Mouse (Mus musculus) frontal cortex, postnatal 36 days (tissue): Measurements from ENCODE around the gene Dhrs4.
A peak's percentile ranks its signal among the peaks of the same experiment; 100 is the strongest.

Source experiments
- DNase-seq, 2 experiments: peaks; one replicate each; pipeline ENCODE4 v3.0.0; 2022; ENCODE audit warnings: low spot score in 2 of 2

Dhrs4 gene

GRCm38 (mm10) chr14:55478651-55479599 is at the start of gene Dhrs4:
TSS of gene Dhrs4 (plus strand) at chr14:55478758.
- peak; percentile 76 to 78 for DNase-seq

GRCm38 (mm10) chr14:55430255-55430654 is 48.3 kb upstream of the Dhrs4 start:
- DNase-seq = no peak

GRCm38 (mm10) chr14:55433052-55433451 is 45.5 kb upstream of the Dhrs4 start:
- no peak for DNase-seq

- no peak for DNase-seq
These were observed 43.7 kb upstream of the Dhrs4 start for GRCm38 (mm10) chr14:55434825-55435224.

DNA sequence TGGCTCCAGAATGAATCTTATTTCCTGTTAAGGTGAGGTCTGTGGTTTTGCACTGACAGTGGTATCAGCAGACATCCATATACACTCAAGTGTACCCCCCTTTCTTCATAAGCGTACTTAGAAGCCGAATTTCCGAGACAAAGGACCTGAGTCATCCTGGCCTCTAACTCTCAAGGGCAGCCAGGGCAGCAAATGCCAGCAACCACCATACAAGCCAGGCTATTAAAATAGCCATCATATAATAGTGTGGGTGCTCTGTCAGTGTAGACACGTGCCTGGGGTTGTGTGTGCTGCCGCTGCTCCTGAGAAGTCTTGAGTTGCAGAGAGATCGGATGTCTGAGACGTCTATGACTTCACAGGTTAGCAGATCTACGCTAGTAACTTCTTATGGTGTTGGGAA is 41.4 kb upstream of the Dhrs4 start:
- no peak for DNase-seq

GRCm38 (mm10) chr14:55438193-55438784 is 40.3 kb upstream of the Dhrs4 start:
- DNase-seq = peak; percentile 35 to 47

GRCm38 (mm10) chr14:55457693-55458092 is 20.9 kb upstream of the Dhrs4 start:
- DNase-seq = no peak

DNA sequence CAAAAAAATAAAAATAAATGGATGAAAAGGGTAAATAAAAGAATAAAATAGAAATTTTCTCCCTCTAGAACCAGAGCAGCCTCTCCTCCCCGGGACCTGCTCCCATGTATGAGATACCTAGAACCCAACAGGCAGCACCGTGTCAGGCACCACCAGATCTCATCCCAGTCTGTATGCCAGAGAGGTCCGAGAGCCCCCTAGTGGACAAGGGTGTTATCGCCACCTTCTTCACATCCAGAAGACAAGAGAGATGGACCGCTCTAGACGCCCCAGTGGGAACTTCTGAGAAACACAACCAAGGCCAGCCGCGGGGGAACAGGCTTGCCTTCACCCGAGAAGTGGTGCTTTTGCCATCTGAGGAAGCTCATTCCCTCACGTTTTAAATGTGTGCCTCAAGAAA is 20.3 kb upstream of the Dhrs4 start:
- DNase-seq = peak; percentile 61 to 62

GRCm38 (mm10) chr14:55458761-55459160 is 19.8 kb upstream of the Dhrs4 start:
- DNase-seq = no peak

GRCm38 (mm10) chr14:55459796-55460195 is 18.8 kb upstream of the Dhrs4 start:
- DNase-seq = no peak

DNA sequence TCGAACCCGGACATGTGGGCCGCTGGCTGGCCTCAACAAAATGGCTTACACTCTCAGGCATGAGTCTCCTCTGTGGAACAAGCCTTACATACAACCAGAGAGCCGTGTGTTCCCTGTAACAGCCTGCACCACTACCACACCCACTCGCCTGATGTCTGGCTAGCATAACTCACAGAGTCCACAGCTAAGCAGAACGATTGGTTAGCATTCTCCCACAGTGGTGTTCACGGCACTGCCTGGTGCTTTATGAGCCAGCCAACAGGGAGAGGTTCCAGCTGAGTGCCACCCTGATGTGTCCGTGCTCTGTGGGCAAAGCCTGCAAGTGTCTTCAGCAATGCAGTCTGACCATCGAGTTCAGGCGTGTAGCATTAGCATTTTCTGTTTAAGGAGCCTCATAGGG is 18.3 kb upstream of the Dhrs4 start:
- DNase-seq = peak; percentile 30 to 45

DNA sequence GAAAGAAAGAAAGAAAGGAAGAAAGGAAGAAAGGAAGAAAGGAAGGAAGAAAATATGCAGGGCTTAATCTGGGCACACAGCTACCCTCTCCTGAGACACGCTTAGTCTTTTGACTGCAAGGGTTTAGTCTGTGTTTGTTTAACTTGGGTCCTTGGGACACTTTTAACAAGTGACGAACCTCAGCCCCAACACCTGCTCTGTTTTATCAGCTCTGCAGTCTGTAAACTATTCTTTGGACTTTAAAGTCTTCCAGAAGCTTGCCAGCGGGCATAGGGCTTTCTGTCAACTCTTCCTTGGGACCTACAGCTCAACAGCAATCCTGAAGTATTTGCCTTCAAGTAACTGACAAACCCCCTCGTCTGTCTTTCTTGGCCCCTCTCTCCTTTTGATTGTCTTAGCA is 16.8 kb upstream of the Dhrs4 start:
- DNase-seq = no peak

GRCm38 (mm10) chr14:55466481-55466880 is 12.1 kb upstream of the Dhrs4 start:
- DNase-seq = no peak

- no peak for DNase-seq
These were observed 11.4 kb upstream of the Dhrs4 start for GRCm38 (mm10) chr14:55467108-55467507.

- DNase-seq = no peak
These were observed 10.2 kb upstream of the Dhrs4 start for GRCm38 (mm10) chr14:55468301-55468741.

DNA sequence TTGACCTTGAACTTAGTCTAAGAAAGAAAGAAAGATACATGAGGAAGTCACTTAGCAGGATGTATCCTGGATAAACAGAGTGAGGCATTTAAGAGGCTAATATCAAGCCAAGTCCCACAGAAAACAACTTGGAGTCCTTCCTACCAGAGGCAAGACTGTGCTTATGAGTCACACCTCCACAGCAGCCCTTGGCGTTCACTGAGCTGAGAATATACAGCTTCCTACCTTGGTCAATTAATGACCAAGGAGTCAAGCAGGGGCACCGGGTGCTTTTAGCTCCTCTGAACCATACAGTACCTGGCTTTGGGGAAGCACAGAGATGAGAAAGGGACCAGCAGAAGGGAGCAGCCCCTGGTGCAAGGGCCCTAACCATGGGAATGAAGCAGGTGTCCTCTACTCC is 9.5 kb upstream of the Dhrs4 start:
- DNase-seq = no peak

DNA sequence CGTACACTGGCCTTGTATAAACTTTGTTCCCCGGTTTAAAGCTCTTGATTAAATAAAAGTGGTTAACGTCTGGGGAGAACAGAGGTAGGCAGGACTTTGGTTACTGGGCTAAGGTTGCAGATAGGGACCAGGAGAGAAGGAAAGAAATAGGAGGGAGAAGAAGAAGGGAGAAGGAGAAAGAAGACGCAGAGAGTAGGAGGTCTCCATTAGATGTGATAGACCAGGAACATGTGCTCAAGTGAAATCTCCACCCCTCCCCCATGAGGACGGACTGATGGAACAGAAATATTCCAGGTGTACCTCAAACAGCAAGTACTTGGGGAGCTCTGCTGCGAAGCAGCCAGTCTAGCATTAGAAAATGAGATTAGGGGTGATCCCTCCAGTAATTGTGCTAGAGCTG is 8.7 kb upstream of the Dhrs4 start:
- no peak for DNase-seq

DNA sequence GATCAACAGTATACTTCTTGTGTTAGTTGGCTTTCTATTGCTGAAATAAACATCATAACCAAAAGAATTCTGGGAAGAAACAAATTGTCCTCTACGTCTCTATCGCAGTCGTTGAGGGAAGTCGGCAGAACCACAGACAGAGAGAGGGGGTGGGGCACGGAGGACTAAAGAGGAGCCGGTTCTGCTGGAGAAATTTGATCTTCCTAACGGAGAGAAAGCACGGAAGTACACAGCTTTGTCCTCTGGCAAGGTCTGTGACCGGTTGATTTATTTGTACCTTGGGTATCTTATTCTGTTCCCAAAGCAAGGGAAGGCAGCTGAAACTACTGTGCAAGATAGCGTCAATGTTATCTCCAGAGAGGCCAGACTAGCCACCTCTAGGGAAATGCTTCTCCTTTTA is 7.8 kb upstream of the Dhrs4 start:
- no peak for DNase-seq

GRCm38 (mm10) chr14:55475654-55476053 is 2.9 kb upstream of the Dhrs4 start:
- DNase-seq = no peak

GRCm38 (mm10) chr14:55477421-55477820 is 1.1 kb upstream of the Dhrs4 start:
- no peak for DNase-seq

DNA sequence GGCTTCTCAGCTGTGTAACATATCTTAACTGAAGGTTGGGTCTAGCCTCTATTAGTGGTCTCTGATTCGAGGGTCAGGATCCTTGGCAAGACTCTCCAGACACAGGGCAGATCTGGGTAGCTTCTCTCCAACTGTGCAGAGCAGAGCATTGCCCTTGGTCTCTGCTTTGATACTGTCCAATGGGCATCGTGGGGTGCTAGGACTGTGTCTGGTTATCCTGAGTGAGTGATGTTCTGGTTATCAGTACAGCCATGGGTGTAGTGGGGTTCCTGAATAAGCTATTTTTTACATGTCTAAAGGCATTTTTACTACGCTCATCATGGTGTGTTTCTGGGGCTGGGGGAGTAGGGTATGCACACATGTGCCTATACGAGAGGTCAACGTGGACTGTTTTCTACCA is 729 bp upstream of the Dhrs4 start:
- no peak for DNase-seq

DNA sequence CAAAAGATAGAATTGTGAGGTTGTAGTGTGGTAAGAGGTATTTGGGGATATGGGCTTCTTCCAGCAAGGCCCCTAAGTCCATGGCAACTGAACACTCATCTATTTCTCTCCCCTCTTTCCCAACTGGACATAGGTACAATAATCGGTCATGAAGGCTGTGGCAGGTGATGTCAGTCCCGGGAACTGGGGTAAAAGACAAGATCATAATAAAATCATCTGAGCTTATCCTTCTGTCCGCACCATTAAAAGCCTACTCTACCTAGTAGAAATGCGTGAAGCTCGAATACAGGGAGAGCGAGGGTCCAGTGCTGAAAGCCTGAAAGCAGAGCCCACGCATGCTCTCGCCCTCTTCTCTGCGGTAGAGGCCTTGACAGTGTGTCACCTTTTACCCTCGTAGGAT is 1.1 kb downstream of the Dhrs4 start:
- no peak for DNase-seq

GRCm38 (mm10) chr14:55484430-55485085 is 6.0 kb downstream of the Dhrs4 start:
- DNase-seq = no peak
